Mouse (Mus musculus) limb, embryonic 14.5 days (tissue): ENCODE measurements around the gene Astn2. TPM values are rescaled to one million over a fixed set of nuclear protein-coding genes. Genes with fewer than 3 reads are reported as not detected.

Experiments used
- ATAC-seq: fragments of 200-750 bp; cut with Nextera tagmentation; 2 replicates; pipeline ENCODE4 v1.8.0; 2017; ENCODE audit warnings: low read depth, moderate number of reproducible peaks, moderate TSS enrichment; ENCODE audit not compliant: low FRiP score
- DNase-seq: peaks from one replicate; pipeline ENCODE4 v3.0.0-alpha.2; 2015; ENCODE audit warnings: low spot score
- H3K27ac ChIP-seq: fragments of 300-500 bp; sonication (generic); replicated peaks from 2 replicates; pipeline ENCODE4 v1.5.1; 2014; ENCODE audit warnings: low read depth, mild to moderate bottlenecking, low read length, moderate library complexity, mixed read lengths
- H3K27me3 ChIP-seq: fragments of 300-500 bp; sonication (generic); 2 replicates; pipeline ENCODE4 v1.6.1; 2014; ENCODE audit warnings: low read length, mixed read lengths; ENCODE audit not compliant: control insufficient read depth, insufficient read depth
- H3K36me3 ChIP-seq: fragments of 300-500 bp; sonication (generic); 2 replicates; pipeline ENCODE4 v1.6.1; 2014; ENCODE audit warnings: mild to moderate bottlenecking, low read length, moderate library complexity, mixed read lengths; ENCODE audit not compliant: control insufficient read depth, insufficient read depth
- H3K4me1 ChIP-seq: fragments of 300-500 bp; sonication (generic); 2 replicates; pipeline ENCODE4 v1.6.1; 2014; ENCODE audit warnings: antibody characterized with exemption, low read length, mixed read lengths; ENCODE audit not compliant: control insufficient read depth, insufficient read depth
- H3K4me2 ChIP-seq: fragments of 300-500 bp; sonication (generic); replicated peaks from 2 replicates; pipeline ENCODE4 v1.6.1; 2014; ENCODE audit warnings: low read depth, mild to moderate bottlenecking, low read length, moderate library complexity; ENCODE audit not compliant: severe bottlenecking
- H3K4me3 ChIP-seq: fragments of 300-500 bp; sonication (generic); replicated peaks from 2 replicates; pipeline ENCODE4 v1.5.1; 2014; ENCODE audit warnings: low read length
- H3K9ac ChIP-seq: fragments of 300-500 bp; sonication (generic); 2 replicates; pipeline ENCODE4 v1.6.1; 2014; ENCODE audit warnings: mild to moderate bottlenecking, low read depth, low read length, moderate library complexity; ENCODE audit not compliant: severe bottlenecking
- H3K9me3 ChIP-seq: fragments of 300-500 bp; sonication (generic); 2 replicates; pipeline ENCODE4 v1.6.1; 2016; ENCODE audit warnings: low read length; ENCODE audit not compliant: control insufficient read depth
- POLR2A ChIP-seq: fragments of 200-500 bp; IDR thresholded peaks from 2 replicates; pipeline ENCODE4 v1.8.0; 2012; ENCODE audit warnings: inconsistent platforms, mild to moderate bottlenecking, moderate library complexity, borderline replicate concordance; ENCODE audit not compliant: insufficient read depth, insufficient read length; ENCODE audit errors: extremely low read depth
- WGBS: fragments of 180-500 bp; shearing (Covaris S2); extraction: QIAGEN DNeasy Blood & Tissue Kit; methylation state at CpG from one replicate; pipeline ENCODE4 v1.1.7; 2014; 5-methylcytosine and 5-hydroxymethylcytosine counted together
- polyA plus RNA-seq, 2 experiments: library from polyadenylated mRNA; depleted of rRNA in 1 of 2; stranded (reverse) in 1 of 2; unstranded in 1 of 2; fragments of >200 nt; fragmentation: Nextera tagmentation in 1 of 2; extraction: Ambion mirVana in 1 of 2; gene quantifications; 2 replicates each; pipeline versions ENCODE4 v1.2.1 to v1.2.3; 2012 to 2014

The Astn2 gene
- polyA plus RNA-seq, 2 experiments = 1.6 to 8.7 TPM

- Histone ChIP-seq H3K36me3 (no peaks in the 10 kb centered on the region), H3K9me3 (no peaks in the 10 kb centered on the region), H3K9ac (no peak overlapping the region), H3K27me3 (no peaks in the 10 kb centered on the region), H3K4me2 (no peak overlapping the region), H3K4me3 (no peak overlapping the region), H3K4me1 (no peaks in the 10 kb centered on the region), H3K27ac (no peak overlapping the region)
- DNase-seq (no peak), ATAC-seq (no peak)
- no peak for TF ChIP-seq POLR2A
- 51% methylated on average over 5 of the region's 5 CpGs for WGBS
These were observed 931.3 kb downstream of the Astn2 start for GRCm38 (mm10) chr4:65473141-65473540.

GRCm38 (mm10) chr4:65449171-65449570, 955.2 kb downstream of the Astn2 start:
- H3K27me3 ChIP-seq = no peaks in the 10 kb centered on the region
- ATAC-seq = no peak
- 81% methylated on average over 4 of the region's 4 CpGs for WGBS
- TF ChIP-seq POLR2A = no peak
- no peak overlapping the region for H3K9ac ChIP-seq
- no peaks in the 10 kb centered on the region for H3K9me3 ChIP-seq
- no peaks in the 10 kb centered on the region for H3K4me1 ChIP-seq
- no peak for DNase-seq
- no peak overlapping the region for H3K4me2 ChIP-seq
- no peak overlapping the region for H3K27ac ChIP-seq
- no peak overlapping the region for H3K4me3 ChIP-seq
- H3K36me3 ChIP-seq = no peaks in the 10 kb centered on the region

- peak; percentile 83 for ATAC-seq
These were observed 962.7 kb downstream of the Astn2 start for GRCm38 (mm10) chr4:65441746-65442145.

GRCm38 (mm10) chr4:65430804-65431203, 973.6 kb downstream of the Astn2 start:
- ATAC-seq (no peak), DNase-seq (peak; percentile 57)
- H3K27me3 ChIP-seq = no peaks in the 10 kb centered on the region
- no peak overlapping the region for H3K9ac ChIP-seq
- H3K36me3 ChIP-seq = no peaks in the 10 kb centered on the region
- TF ChIP-seq POLR2A = no peak
- H3K4me1 ChIP-seq = peaks cover 8% of the 10 kb centered on the region; the same call in 1 of the 2 replicates
- H3K4me3 ChIP-seq = no peak overlapping the region
- no peak overlapping the region for H3K27ac ChIP-seq
- no peak overlapping the region for H3K4me2 ChIP-seq
- 36% methylated on average over 3 of the region's 3 CpGs for WGBS
- H3K9me3 ChIP-seq = no peaks in the 10 kb centered on the region

More at GRCm38 (mm10) chr4:65441746-65442145, 962.7 kb downstream of the Astn2 start:
- peak overlapping the region; percentile 56 for H3K27ac ChIP-seq
- H3K27me3 ChIP-seq = no peaks in the 10 kb centered on the region
- 22% methylated on average over 4 of the region's 4 CpGs for WGBS
- H3K4me2 ChIP-seq = no peak overlapping the region
- H3K4me3 ChIP-seq = no peak overlapping the region
- peak; percentile 39 for DNase-seq
- no peak for TF ChIP-seq POLR2A
- no peak overlapping the region for H3K9ac ChIP-seq
- no peaks in the 10 kb centered on the region for H3K36me3 ChIP-seq
- H3K4me1 ChIP-seq = peaks cover 12% of the 10 kb centered on the region
- no peaks in the 10 kb centered on the region for H3K9me3 ChIP-seq

GRCm38 (mm10) chr4:65427480-65427879, 976.9 kb downstream of the Astn2 start:
- TF ChIP-seq POLR2A = no peak
- ATAC-seq (no peak), DNase-seq (no peak)
- no peaks in the 10 kb centered on the region for H3K27me3 ChIP-seq
- H3K4me2 ChIP-seq = no peak overlapping the region
- WGBS = 86% methylated on average over 3 of the region's 3 CpGs
- no peak overlapping the region for H3K27ac ChIP-seq
- peaks cover 14% of the 10 kb centered on the region for H3K4me1 ChIP-seq
- H3K4me3 ChIP-seq = no peak overlapping the region
- no peaks in the 10 kb centered on the region for H3K36me3 ChIP-seq
- no peak overlapping the region for H3K9ac ChIP-seq
- H3K9me3 ChIP-seq = no peaks in the 10 kb centered on the region

- H3K9ac ChIP-seq = no peak overlapping the region
These were observed 978.0 kb downstream of the Astn2 start for GRCm38 (mm10) chr4:65426437-65426836.

More at GRCm38 (mm10) chr4:65426437-65426836, 978.0 kb downstream of the Astn2 start:
- Histone ChIP-seq H3K36me3 (no peaks in the 10 kb centered on the region), H3K9me3 (no peaks in the 10 kb centered on the region), H3K4me3 (no peak overlapping the region), H3K4me1 (peaks cover 14% of the 10 kb centered on the region), H3K4me2 (no peak overlapping the region), H3K27me3 (no peaks in the 10 kb centered on the region), H3K27ac (no peak overlapping the region)
- TF ChIP-seq POLR2A = no peak
- 68% methylated on average over 5 of the region's 5 CpGs for WGBS
- DNase-seq (no peak), ATAC-seq (no peak)
